Mouse (Mus musculus) neural tube, embryonic 11.5 days (tissue): ENCODE results near the gene Nlrp4f. TPM values are rescaled to one million over a fixed set of nuclear protein-coding genes. Genes with fewer than 3 reads are reported as not detected.

Experiments
- polyA plus RNA-seq: library from polyadenylated mRNA; unstranded; fragments of >200 nt; fragmentation: Nextera tagmentation; extraction: Ambion mirVana; gene quantifications from 2 replicates; pipeline ENCODE4 v1.2.1, GENCODE M21; 2014

Nlrp4f gene
- polyA plus RNA-seq, 1 experiment from 2014 or later: 0.08 TPM

Other genes starting within 250 kb of the Nlrp4f start
- not detected in 2 replicates for gene Spata31d1c, start 172.9 kb downstream of the Nlrp4f start, polyA plus RNA-seq
- gene Prss47, start 153.2 kb downstream of the Nlrp4f start, polyA plus RNA-seq: not detected in 2 replicates
- gene Mfsd14b, start 93.0 kb downstream of the Nlrp4f start, polyA plus RNA-seq: 43.0 and 48.1 TPM in 2 replicates
- not detected in 2 replicates for gene Olfr465-ps1, start 67.9 kb downstream of the Nlrp4f start, polyA plus RNA-seq
- gene Olfr466, start 55.7 kb downstream of the Nlrp4f start, polyA plus RNA-seq: not detected in 2 replicates
- not detected in 2 replicates for gene Gm10775, start 53.6 kb upstream of the Nlrp4f start, polyA plus RNA-seq
- 18.0 and 20.1 TPM in 2 replicates for gene Zfp369, start 72.8 kb upstream of the Nlrp4f start, polyA plus RNA-seq